Mouse (Mus musculus) ES-E14 (cell line): ENCODE data around the gene Serinc3.

Experiments used
- CHD2 ChIP-seq: IDR thresholded peaks from 2 replicates; pipeline ENCODE4 v1.6.1; 2014; ENCODE audit warnings: mild to moderate bottlenecking, low read depth, low read length, inconsistent platforms
- HCFC1 ChIP-seq: IDR thresholded peaks from 2 replicates; pipeline ENCODE4 v1.6.1; 2012; ENCODE audit warnings: low read length, inconsistent platforms, borderline replicate concordance; ENCODE audit not compliant: insufficient read depth
- MAFK ChIP-seq: IDR thresholded peaks from 2 replicates; pipeline ENCODE4 v1.6.1; 2014; ENCODE audit warnings: mild to moderate bottlenecking, low read depth, low read length, inconsistent platforms; ENCODE audit not compliant: insufficient read depth
- ZC3H11A ChIP-seq: IDR thresholded peaks from 2 replicates; pipeline ENCODE4 v1.6.1; 2012; ENCODE audit warnings: low read depth, mild to moderate bottlenecking, inconsistent platforms, low read length, borderline replicate concordance
- ZNF384 ChIP-seq: IDR thresholded peaks from 2 replicates; pipeline ENCODE4 v1.6.1; 2012; ENCODE audit warnings: low read depth, low read length, inconsistent platforms

DNA sequence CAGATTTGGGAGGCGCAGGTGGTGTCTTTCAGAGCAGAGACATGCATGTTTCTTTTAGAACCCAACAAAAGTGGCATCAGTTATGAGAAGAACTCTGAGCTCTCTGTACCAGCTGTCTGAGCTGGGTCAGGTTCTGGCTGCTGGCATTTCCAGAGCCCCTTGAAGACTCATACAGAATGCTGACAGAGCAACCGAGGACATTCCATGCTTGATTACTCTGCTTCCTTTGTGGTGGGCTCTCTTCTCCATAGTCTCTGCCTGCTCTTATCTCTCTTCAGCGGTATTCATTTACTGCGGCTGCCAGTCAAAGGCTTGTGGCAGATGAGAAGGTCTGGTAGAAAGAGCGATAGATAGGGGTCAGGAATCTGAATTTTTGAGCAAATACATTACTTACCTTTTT, 41.3 kb upstream of the Serinc3 start:
- TF ChIP-seq CHD2, result no peak
- no peak for TF ChIP-seq MAFK
- no peak for TF ChIP-seq HCFC1
- TF ChIP-seq ZC3H11A, result no peak
- no peak for TF ChIP-seq ZNF384
